Mouse (Mus musculus): Measurements from ENCODE around the gene Ifi204. TPM values are rescaled to one million over a fixed set of nuclear protein-coding genes. Genes with fewer than 3 reads are reported as not detected.
"Not testable (repeated sequence)": the region's sequence is repeated elsewhere in the genome, so short reads cannot be mapped to it uniquely, and the experiment has no call there.

Ifi204 gene
- total and polyA plus RNA-seq, 3 experiments, result not detected

DNA sequence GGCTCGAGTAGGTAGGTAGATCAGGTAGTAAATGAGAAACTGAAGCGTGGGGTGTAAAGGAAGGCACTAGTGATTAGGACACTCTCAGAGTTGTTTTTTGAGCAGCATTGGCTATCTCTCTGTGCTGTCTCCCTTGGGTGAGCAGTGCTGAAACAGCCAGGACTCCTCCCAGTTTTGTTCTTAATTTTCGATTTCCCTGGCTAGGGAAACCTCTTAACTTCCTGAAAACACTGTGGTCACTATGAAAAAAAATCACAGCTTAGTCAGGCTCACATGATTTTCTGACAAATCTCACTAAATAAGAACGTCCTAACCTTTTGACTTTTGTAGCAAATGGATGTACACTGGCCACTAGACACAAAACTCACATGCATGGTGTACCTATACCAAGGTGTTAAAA, 25.1 kb downstream of the Ifi204 start, which contains the start of gene Ifi207:
Gene Ifi207, minus strand, starts transcription at position 92 of the 400 bp plus-strand sequence.
- no peaks in the 10 kb centered on the region for H3K27me3 ChIP-seq (ENCODE audit: insufficient read depth, low read length)
- H3K36me3 ChIP-seq (replicated peaks), result no peaks in the 10 kb centered on the region
- 0 out of 2 replicates have a peak, but pooled peaks cover 2% of the 10 kb centered on the region for H3K9me3 ChIP-seq (replicated peaks)
- TF ChIP-seq GATA2 (IDR thresholded peaks at IDR 0.05; ENCODE audit: borderline replicate concordance, low read depth, low read length) (no peak), TAL1 (conservative IDR thresholded peaks at IDR 0.05; ENCODE audit: low read depth, low read length) (no peak), POLR2AphosphoS5 (IDR thresholded peaks at IDR 0.05; ENCODE audit: insufficient replicate concordance, low read depth, low read length) (no peak), GATA1 (IDR thresholded peaks at IDR 0.05; ENCODE audit: borderline replicate concordance, low read length) (no peak), CTCF (IDR thresholded peaks at IDR 0.05; ENCODE audit: low read depth, low read length) (no peak)
- DNase-seq (ENCODE audit: low spot score), result no peak
- H3K4me3 ChIP-seq (ENCODE audit: low read depth, low read length), result no peak within 1 kb of the TSS
- H3K4me1 ChIP-seq (ENCODE audit: insufficient read depth, low read depth, low read length), result no peaks in the 10 kb centered on the region
- no peak for ATAC-seq (ENCODE audit: extremely low read depth, insufficient number of reproducible peaks, low FRiP score, poor library complexity, severe bottlenecking)

DNA sequence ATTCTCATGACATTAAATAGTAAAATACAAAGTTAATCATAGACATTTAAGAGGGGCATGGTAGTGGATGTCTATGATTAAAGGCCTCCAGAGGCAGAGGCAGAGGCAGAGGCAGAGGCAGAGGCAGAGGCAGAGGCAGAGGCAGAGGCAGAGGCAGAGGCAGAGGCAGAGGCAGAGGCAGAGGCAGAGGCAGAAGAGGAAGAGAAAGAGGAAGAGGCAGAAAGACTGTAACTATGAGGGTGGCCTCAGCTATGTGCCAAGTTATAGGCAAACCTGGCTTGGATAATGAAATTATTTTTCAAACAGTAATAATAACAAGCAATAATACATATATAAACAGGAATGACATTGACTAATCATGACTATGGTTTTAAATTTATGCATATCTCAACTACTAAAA, 26.2 kb downstream of the Ifi204 start:
- TF ChIP-seq POLR2AphosphoS5 (IDR thresholded peaks at IDR 0.05; ENCODE audit: insufficient replicate concordance, low read depth, low read length) (no peak), CTCF (IDR thresholded peaks at IDR 0.05; ENCODE audit: low read depth, low read length) (no peak), GATA2 (IDR thresholded peaks at IDR 0.05; ENCODE audit: borderline replicate concordance, low read depth, low read length) (no peak), TAL1 (conservative IDR thresholded peaks at IDR 0.05; ENCODE audit: low read depth, low read length) (no peak), GATA1 (IDR thresholded peaks at IDR 0.05; ENCODE audit: borderline replicate concordance, low read length) (no peak)
- H3K36me3 ChIP-seq (replicated peaks), result no peaks in the 10 kb centered on the region
- no peaks in the 10 kb centered on the region for H3K4me1 ChIP-seq (ENCODE audit: insufficient read depth, low read depth, low read length)
- no peak for ATAC-seq (ENCODE audit: extremely low read depth, insufficient number of reproducible peaks, low FRiP score, poor library complexity, severe bottlenecking)
- H3K27me3 ChIP-seq (ENCODE audit: insufficient read depth, low read length), result no peaks in the 10 kb centered on the region
- no peak for DNase-seq (ENCODE audit: low spot score)
- no peak overlapping the region for H3K4me3 ChIP-seq (ENCODE audit: low read depth, low read length)
- H3K9me3 ChIP-seq (replicated peaks), result 0 out of 2 replicates have a peak, but pooled peaks cover 2% of the 10 kb centered on the region

DNA sequence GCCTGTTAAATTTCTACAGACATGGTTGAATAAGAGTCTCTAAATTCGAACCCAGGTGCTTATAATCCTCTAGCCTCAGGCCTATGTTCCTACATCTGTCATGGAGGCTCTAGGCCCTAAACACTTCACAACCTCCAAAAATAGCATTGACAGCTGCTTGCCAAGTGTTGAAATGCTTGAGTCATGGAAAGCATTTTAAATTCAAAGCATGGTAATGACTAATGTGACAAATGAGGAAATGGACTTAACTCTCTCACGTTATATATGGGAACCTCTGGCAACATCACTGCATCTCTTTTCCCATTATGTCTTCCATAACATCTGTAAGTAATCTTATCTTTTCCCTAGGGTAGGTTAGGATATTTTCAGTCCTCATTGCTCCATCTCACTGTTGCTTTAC, 29.8 kb downstream of the Ifi204 start:
- no peaks in the 10 kb centered on the region; the same call in 1 of the 2 replicates for H3K9me3 ChIP-seq (replicated peaks)
- no peak overlapping the region for H3K4me3 ChIP-seq (ENCODE audit: low read depth, low read length)
- H3K27me3 ChIP-seq (ENCODE audit: insufficient read depth, low read length), result no peaks in the 10 kb centered on the region
- H3K36me3 ChIP-seq (replicated peaks), result no peaks in the 10 kb centered on the region
- ATAC-seq (ENCODE audit: extremely low read depth, insufficient number of reproducible peaks, low FRiP score, poor library complexity, severe bottlenecking) (no peak), DNase-seq (ENCODE audit: low spot score) (no peak)
- H3K4me1 ChIP-seq (ENCODE audit: insufficient read depth, low read depth, low read length), result no peaks in the 10 kb centered on the region
- TF ChIP-seq CTCF (IDR thresholded peaks at IDR 0.05; ENCODE audit: low read depth, low read length), result no peak
- TF ChIP-seq POLR2AphosphoS5 (IDR thresholded peaks at IDR 0.05; ENCODE audit: insufficient replicate concordance, low read depth, low read length), result no peak
- TF ChIP-seq GATA1 (IDR thresholded peaks at IDR 0.05; ENCODE audit: borderline replicate concordance, low read length), result no peak
- no peak for TF ChIP-seq TAL1 (conservative IDR thresholded peaks at IDR 0.05; ENCODE audit: low read depth, low read length)
- TF ChIP-seq GATA2 (IDR thresholded peaks at IDR 0.05; ENCODE audit: borderline replicate concordance, low read depth, low read length), result no peak

DNA sequence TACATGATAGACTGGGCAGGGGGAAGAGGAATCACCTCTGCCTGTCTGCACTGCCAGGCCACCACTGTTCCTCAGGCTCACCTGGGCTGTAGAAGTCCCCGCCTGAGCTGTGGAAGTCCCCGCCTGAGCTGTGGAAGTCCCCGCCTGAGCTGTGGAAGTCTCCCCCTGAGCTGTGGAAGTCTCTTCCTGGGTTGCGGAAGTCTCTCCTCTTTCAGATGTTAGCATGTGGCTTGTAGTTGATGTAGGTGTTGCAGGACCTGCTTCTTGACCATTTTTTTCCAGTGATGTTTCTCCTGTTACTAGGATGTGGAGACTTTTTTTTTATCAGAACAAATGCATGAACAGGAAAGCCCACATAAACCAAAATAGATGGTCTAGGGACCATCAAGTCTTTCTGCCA, 31.7 kb downstream of the Ifi204 start:
- H3K4me3 ChIP-seq (ENCODE audit: low read depth, low read length); DNase-seq (ENCODE audit: low spot score); H3K9me3 ChIP-seq (replicated peaks); H3K36me3 ChIP-seq (replicated peaks); ATAC-seq (ENCODE audit: extremely low read depth, insufficient number of reproducible peaks, low FRiP score, poor library complexity, severe bottlenecking); H3K4me1 ChIP-seq (ENCODE audit: insufficient read depth, low read depth, low read length); H3K27me3 ChIP-seq (ENCODE audit: insufficient read depth, low read length): not testable (repeated sequence)

DNA sequence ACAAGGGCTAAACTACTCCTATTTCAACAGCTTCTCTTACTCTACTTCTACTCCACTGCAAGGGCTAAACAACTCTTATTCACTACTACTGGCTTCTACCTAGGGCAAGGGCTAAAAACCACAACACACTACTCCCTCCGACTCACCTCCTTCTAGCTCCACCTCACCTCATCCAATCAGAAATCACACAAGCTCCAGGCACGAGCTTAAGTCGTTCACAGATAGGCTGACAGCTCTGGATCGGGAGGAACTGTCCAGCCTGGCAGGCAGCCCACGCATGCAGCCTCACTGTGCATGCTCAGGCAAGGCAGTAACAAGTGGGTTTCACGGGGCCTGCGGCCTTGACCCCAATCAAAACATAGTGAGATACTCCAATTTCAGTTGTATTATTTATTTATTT, 33.5 kb downstream of the Ifi204 start:
- Histone ChIP-seq H3K36me3 (replicated peaks) (no peaks in the 10 kb centered on the region), H3K4me1 (ENCODE audit: insufficient read depth, low read depth, low read length) (no peaks in the 10 kb centered on the region), H3K4me3 (ENCODE audit: low read depth, low read length) (no peak overlapping the region), H3K27me3 (ENCODE audit: insufficient read depth, low read length) (no peaks in the 10 kb centered on the region), H3K9me3 (replicated peaks) (no peaks in the 10 kb centered on the region; the same call in 1 of the 2 replicates)
- no peak for TF ChIP-seq GATA2 (IDR thresholded peaks at IDR 0.05; ENCODE audit: borderline replicate concordance, low read depth, low read length)
- TF ChIP-seq CTCF (IDR thresholded peaks at IDR 0.05; ENCODE audit: low read depth, low read length), result no peak
- TF ChIP-seq GATA1 (IDR thresholded peaks at IDR 0.05; ENCODE audit: borderline replicate concordance, low read length), result no peak
- TF ChIP-seq TAL1 (conservative IDR thresholded peaks at IDR 0.05; ENCODE audit: low read depth, low read length), result no peak
- TF ChIP-seq POLR2AphosphoS5 (IDR thresholded peaks at IDR 0.05; ENCODE audit: insufficient replicate concordance, low read depth, low read length), result no peak
- no peak for DNase-seq (ENCODE audit: low spot score)
- ATAC-seq (ENCODE audit: extremely low read depth, insufficient number of reproducible peaks, low FRiP score, poor library complexity, severe bottlenecking), result no peak

Other genes starting within 250 kb of the Ifi204 start
- gene Ifi214, start 231.0 kb downstream of the Ifi204 start, total RNA-seq (2014; fragmentation: Nextera tagmentation), result not detected in 2 replicates
- gene Ifi214, start 231.0 kb downstream of the Ifi204 start, total RNA-seq (2017), result 0.06 and 0.16 TPM in 2 replicates
- gene Ifi214, start 231.0 kb downstream of the Ifi204 start, polyA plus RNA-seq (2012), result not detected in 2 replicates
- not detected in 2 replicates for gene Ifi213, start 167.7 kb downstream of the Ifi204 start, total RNA-seq (2014; fragmentation: Nextera tagmentation)
- gene Ifi213, start 167.7 kb downstream of the Ifi204 start, total RNA-seq (2017), result 0.11 and 0.17 TPM in 2 replicates
- gene Ifi213, start 167.7 kb downstream of the Ifi204 start, polyA plus RNA-seq (2012), result not detected in 2 replicates
- gene Ifi209, start 136.0 kb downstream of the Ifi204 start, total RNA-seq (2014; fragmentation: Nextera tagmentation), result not detected in 2 replicates
- gene Ifi209, start 136.0 kb downstream of the Ifi204 start, total RNA-seq (2017), result 0.12 TPM in 1 of 2 replicates, not detected in the other
- gene Ifi209, start 136.0 kb downstream of the Ifi204 start, polyA plus RNA-seq (2012), result not detected in 2 replicates
- not detected in 2 replicates for gene Ifi208, start 93.3 kb downstream of the Ifi204 start, total RNA-seq (2014; fragmentation: Nextera tagmentation)
- gene Ifi208, start 93.3 kb downstream of the Ifi204 start, total RNA-seq (2017), result 0.06 and 0.16 TPM in 2 replicates
- not detected in 2 replicates for gene Ifi208, start 93.3 kb downstream of the Ifi204 start, polyA plus RNA-seq (2012)
- gene Ifi207, start 25.2 kb downstream of the Ifi204 start, total RNA-seq (2014; fragmentation: Nextera tagmentation), result not detected in 2 replicates
- 0.06 and 0.11 TPM in 2 replicates for gene Ifi207, start 25.2 kb downstream of the Ifi204 start, total RNA-seq (2017)
- not detected in 2 replicates for gene Ifi207, start 25.2 kb downstream of the Ifi204 start, polyA plus RNA-seq (2012)
- gene Ifi211, start 146.1 kb upstream of the Ifi204 start, total RNA-seq (2014; fragmentation: Nextera tagmentation), result not detected in 2 replicates
- not detected in 2 replicates for gene Ifi211, start 146.1 kb upstream of the Ifi204 start, total RNA-seq (2017)
- gene Ifi211, start 146.1 kb upstream of the Ifi204 start, polyA plus RNA-seq (2012), result not detected in 2 replicates
- not detected in 2 replicates for gene Mndal, start 175.5 kb upstream of the Ifi204 start, total RNA-seq (2014; fragmentation: Nextera tagmentation)
- 0.22 TPM in 1 of 2 replicates, not detected in the other for gene Mndal, start 175.5 kb upstream of the Ifi204 start, total RNA-seq (2017)
- not detected in 2 replicates for gene Mndal, start 175.5 kb upstream of the Ifi204 start, polyA plus RNA-seq (2012)
- gene Ifi203, start 175.7 kb upstream of the Ifi204 start, total RNA-seq (2014; fragmentation: Nextera tagmentation), result not detected in 2 replicates
- gene Ifi203, start 175.7 kb upstream of the Ifi204 start, total RNA-seq (2017), result 0.23 and 0.38 TPM in 2 replicates
- not detected in 2 replicates for gene Ifi203, start 175.7 kb upstream of the Ifi204 start, polyA plus RNA-seq (2012)
- gene Ifi202b, start 215.8 kb upstream of the Ifi204 start, total RNA-seq (2014; fragmentation: Nextera tagmentation), result not detected in 2 replicates
- gene Ifi202b, start 215.8 kb upstream of the Ifi204 start, total RNA-seq (2017), result 0.11 and 0.17 TPM in 2 replicates
- gene Ifi202b, start 215.8 kb upstream of the Ifi204 start, polyA plus RNA-seq (2012), result not detected in 2 replicates

All from G1E (cell line).